Mouse (Mus musculus) thymus, adult 2 months (tissue): ENCODE data around the gene Cdkn1b.

Experiments used
- CTCF ChIP-seq: fragments of 200-500 bp; IDR thresholded peaks from 2 replicates; pipeline ENCODE4 v1.5.1; 2012; ENCODE audit warnings: mild to moderate bottlenecking, control low read depth, low read length, moderate library complexity, borderline replicate concordance; ENCODE audit not compliant: control insufficient read depth, poor library complexity, insufficient read depth; ENCODE audit errors: extremely low read depth
- POLR2A ChIP-seq: fragments of 200-500 bp; IDR thresholded peaks from 2 replicates; pipeline ENCODE4 v1.6.1; 2012; ENCODE audit warnings: mild to moderate bottlenecking, low read length, control low read depth, moderate library complexity; ENCODE audit not compliant: control insufficient read depth, poor library complexity, insufficient read depth; ENCODE audit errors: extremely low read depth

- TF ChIP-seq CTCF = no peak
- TF ChIP-seq POLR2A = no peak
These were observed 26.7 kb downstream of the Cdkn1b start for GRCm38 (mm10) chr6:134946858-134947257.
